Mouse (Mus musculus) MEL (cell line): ENCODE data around the gene Mtg2. TPM values are rescaled to one million over a fixed set of nuclear protein-coding genes. Genes with fewer than 3 reads are reported as not detected.
A peak's percentile ranks its signal among the peaks of the same experiment; 100 is the strongest.

Experiments used
- DNase-seq: peaks from one replicate; pipeline ENCODE4 v3.0.0; 2011; ENCODE audit warnings: low read depth, low spot score
- H3K27ac ChIP-seq: 2 replicates; pipeline ENCODE4 v1.5.1; 2012; ENCODE audit warnings: low read depth, mild to moderate bottlenecking, control low read depth, low read length, moderate library complexity; ENCODE audit not compliant: control insufficient read depth
- H3K27me3 ChIP-seq, 2 experiments: fragments of 150-350 bp in 1 of 2; sonication (generic) in 1 of 2; 2 replicates each; pipeline ENCODE4 v1.6.1; 2012; ENCODE audit warnings: low read length in 2 of 2, mild to moderate bottlenecking in 2 of 2, improper control_type of control experiment in 1 of 2, moderate library complexity in 1 of 2; ENCODE audit not compliant: insufficient read depth in 2 of 2, control insufficient read depth in 1 of 2
- H3K36me3 ChIP-seq, 2 experiments: 2 replicates each; pipeline ENCODE4 v1.6.1; 2012 to 2014; ENCODE audit warnings: low read length in 2 of 2, improper control_type of control experiment in 1 of 2, inconsistent platforms in 1 of 2, mild to moderate bottlenecking in 1 of 2; ENCODE audit not compliant: insufficient read depth in 2 of 2, control insufficient read depth in 1 of 2
- H3K4me1 ChIP-seq, 2 experiments: fragments of 150-350 bp in 1 of 2; sonication (generic) in 1 of 2; 2 replicates each; pipeline ENCODE4 v1.6.1; 2012; ENCODE audit warnings: low read length in 2 of 2, improper control_type of control experiment in 1 of 2, mild to moderate bottlenecking in 1 of 2; ENCODE audit not compliant: insufficient read depth in 2 of 2, control insufficient read depth in 1 of 2
- H3K4me3 ChIP-seq, 2 experiments: fragments of 150-350 bp in 1 of 2; sonication (generic) in 1 of 2; 2 replicates each; pipeline ENCODE4 v1.5.1; 2012; ENCODE audit warnings: low read depth in 2 of 2, low read length in 2 of 2, mild to moderate bottlenecking in 2 of 2, moderate library complexity in 2 of 2, control low read depth in 1 of 2, improper control_type of control experiment in 1 of 2; ENCODE audit not compliant: control insufficient read depth in 1 of 2, insufficient read depth in 1 of 2
- H3K79me2 ChIP-seq: 2 replicates; pipeline ENCODE4 v1.6.1; 2012; ENCODE audit warnings: mild to moderate bottlenecking, low read length, moderate library complexity; ENCODE audit not compliant: control insufficient read depth, poor library complexity, insufficient read depth
- H3K9ac ChIP-seq: 2 replicates; pipeline ENCODE4 v1.6.1; 2012; ENCODE audit warnings: low read depth, mild to moderate bottlenecking, control low read depth, low read length, moderate library complexity; ENCODE audit not compliant: control insufficient read depth, poor library complexity, severe bottlenecking
- H3K9me3 ChIP-seq: fragments of 150-350 bp; sonication (generic); replicated peaks from 2 replicates; pipeline ENCODE4 v1.6.1; 2012; ENCODE audit warnings: mild to moderate bottlenecking, low read length, improper control_type of control experiment, moderate library complexity; ENCODE audit not compliant: insufficient read depth
- BHLHE40 ChIP-seq: IDR thresholded peaks from 2 replicates; pipeline ENCODE4 v1.6.1; 2012; ENCODE audit warnings: low read depth, mild to moderate bottlenecking, inconsistent platforms, low read length, improper control_type of control experiment, borderline replicate concordance
- CTCF ChIP-seq, 3 experiments: IDR thresholded peaks in 2 of 3; conservative IDR thresholded peaks in 1 of 3; 2 replicates each; pipeline ENCODE4 v1.5.1; 2011 to 2012; ENCODE audit warnings: low read length in 3 of 3, low read depth in 2 of 3, mild to moderate bottlenecking in 2 of 3, improper control_type of control experiment in 1 of 3, inconsistent platforms in 1 of 3, mixed read lengths in 1 of 3, moderate library complexity in 1 of 3; ENCODE audit not compliant: control insufficient read depth in 1 of 3, insufficient read depth in 1 of 3, poor library complexity in 1 of 3, severe bottlenecking in 1 of 3
- EP300 ChIP-seq, 2 experiments: IDR thresholded peaks; 2 replicates each; pipeline ENCODE4 v1.6.1; 2011; ENCODE audit warnings: improper control_type of control experiment in 2 of 2, low read length in 2 of 2, low read depth in 1 of 2, mild to moderate bottlenecking in 1 of 2
- GATA1 ChIP-seq: IDR thresholded peaks from 2 replicates; pipeline ENCODE4 v1.6.1; 2011; ENCODE audit warnings: low read depth, low read length, improper control_type of control experiment
- JUND ChIP-seq: IDR thresholded peaks from 2 replicates; pipeline ENCODE4 v1.6.1; 2011; ENCODE audit warnings: low read depth, mild to moderate bottlenecking, improper control_type of control experiment, low read length
- NELFE ChIP-seq: IDR thresholded peaks from 2 replicates; pipeline ENCODE4 v1.6.1; 2011; ENCODE audit warnings: low read depth, low read length, improper control_type of control experiment
- RAD21 ChIP-seq: IDR thresholded peaks from 2 replicates; pipeline ENCODE4 v1.6.1; 2011; ENCODE audit warnings: mild to moderate bottlenecking, low read depth, low read length, improper control_type of control experiment
- RCOR1 ChIP-seq: IDR thresholded peaks from 2 replicates; pipeline ENCODE4 v1.6.1; 2012; ENCODE audit warnings: low read depth, mild to moderate bottlenecking, inconsistent platforms, low read length, improper control_type of control experiment
- SMC3 ChIP-seq: IDR thresholded peaks from 2 replicates; pipeline ENCODE4 v1.6.1; 2011; ENCODE audit warnings: low read depth, low read length, improper control_type of control experiment
- TBP ChIP-seq: IDR thresholded peaks from 2 replicates; pipeline ENCODE4 v1.8.0; 2011; ENCODE audit warnings: low read depth, low read length, improper control_type of control experiment
- UBTF ChIP-seq: IDR thresholded peaks from 2 replicates; pipeline ENCODE4 v1.6.1; 2012; ENCODE audit warnings: low read depth, mild to moderate bottlenecking, inconsistent platforms, low read length, improper control_type of control experiment, moderate library complexity, borderline replicate concordance; ENCODE audit not compliant: insufficient read depth
- ZNF384 ChIP-seq: IDR thresholded peaks from 2 replicates; pipeline ENCODE4 v1.6.1; 2012; ENCODE audit warnings: low read depth, mild to moderate bottlenecking, inconsistent platforms, low read length, improper control_type of control experiment
- polyA plus RNA-seq, 2 experiments: library from polyadenylated mRNA; stranded (reverse) in 1 of 2; unstranded in 1 of 2; fragments of >175 nt in 1 of 2; fragments of >200 nt in 1 of 2; gene quantifications; 2 replicates each; pipeline versions ENCODE4 v1.2.1 to v1.2.4; 2012; ENCODE audit warnings: low replicate concordance in 2 of 2, low read depth in 1 of 2; ENCODE audit not compliant: insufficient read length in 2 of 2, insufficient read depth in 1 of 2, missing spikeins in 1 of 2
- total RNA-seq: library from RNA; depleted of rRNA; stranded (reverse); fragments of 300-350 nt; gene quantifications from 2 replicates; pipeline ENCODE4 v1.2.3, GENCODE M21; 2012

The Mtg2 gene
- total and polyA plus RNA-seq, 3 experiments: 30.9 to 35.2 TPM; not detected in 1

DNA sequence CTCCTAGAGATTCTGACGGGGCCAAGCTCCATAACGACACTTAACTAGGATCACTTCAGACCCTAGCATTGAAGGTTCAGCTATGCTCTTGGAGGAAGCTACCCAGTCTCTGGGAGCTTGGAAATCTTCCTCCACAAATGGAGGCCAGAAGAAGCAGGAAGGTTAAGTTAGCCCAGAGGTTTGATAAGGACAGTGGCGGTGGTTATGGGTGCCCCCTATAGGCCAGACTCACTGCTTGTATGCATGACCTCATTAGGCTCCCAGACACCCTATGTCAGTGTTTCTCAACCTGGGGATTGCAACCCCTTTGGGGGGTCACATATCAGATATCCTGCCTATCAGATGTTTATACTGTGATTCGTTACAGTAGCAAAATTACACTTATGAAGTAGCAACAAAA is 36.7 kb downstream of the Mtg2 start:
- H3K27me3 ChIP-seq: 0 out of 4 replicates have a peak, but pooled peaks cover 0 to 3% of the 10 kb centered on the region in 2 experiments
- no peak overlapping the region for H3K27ac ChIP-seq
- DNase-seq: peak; percentile 57
- no peaks in the 10 kb centered on the region for H3K4me1 ChIP-seq
- no peaks in the 10 kb centered on the region for H3K36me3 ChIP-seq
- no peak overlapping the region for H3K9ac ChIP-seq
- no peak overlapping the region for H3K4me3 ChIP-seq
- peak; percentile 44; the same call in 1 of the 2 replicates for TF ChIP-seq GATA1
- TF ChIP-seq EP300 (IDR thresholded peaks at IDR 0.05; ENCODE audit: low read depth in 1 of 2, low read length in 2 of 2): no peak
- peak; percentile 31; the same call in 1 of the 2 replicates for TF ChIP-seq SMC3
- peak; percentile 48 for TF ChIP-seq RAD21
- no peak for TF ChIP-seq UBTF
- peak; percentile 40 to 71 (median 60) for TF ChIP-seq CTCF (IDR thresholded peaks at IDR 0.05 in 2 of 3, conservative IDR thresholded peaks at IDR 0.05 in 1 of 3; ENCODE audit: control insufficient read depth in 1 of 3, insufficient read depth in 1 of 3, low read depth in 2 of 3, low read length in 3 of 3, poor library complexity in 1 of 3, severe bottlenecking in 1 of 3)
- TF ChIP-seq, all 39 proteins: peak for 4
- Histone ChIP-seq H3K79me2 (no peaks in the 10 kb centered on the region), H3K9me3 (no peaks in the 10 kb centered on the region)

DNA sequence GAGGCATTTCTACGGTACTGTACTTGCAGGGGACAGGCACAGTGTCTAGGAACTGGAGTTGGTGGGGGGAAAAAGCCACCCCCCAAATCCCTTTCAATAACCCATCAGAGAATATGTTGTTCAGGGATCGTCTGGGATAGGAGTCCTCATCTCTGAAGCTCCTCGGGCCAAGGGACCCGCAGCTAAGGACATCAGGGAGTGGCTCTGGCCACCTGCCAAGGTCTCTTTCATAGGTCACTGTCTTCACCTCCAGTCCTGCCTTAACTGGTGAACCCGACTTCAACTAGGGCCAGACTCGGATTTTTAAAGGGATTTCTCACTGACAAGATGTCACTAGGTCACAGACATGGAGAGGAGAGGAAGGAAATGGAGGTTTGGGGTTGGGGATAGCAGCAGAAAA is 37.9 kb downstream of the Mtg2 start:
- no peak for DNase-seq
- Histone ChIP-seq H3K9me3 (no peaks in the 10 kb centered on the region), H3K9ac (no peak overlapping the region), H3K27me3 (0 out of 4 replicates have a peak, but pooled peaks cover 0 to 3% of the 10 kb centered on the region in 2 experiments), H3K36me3 (no peaks in the 10 kb centered on the region)
- TF ChIP-seq NELFE: no peak
- no peak for TF ChIP-seq RCOR1
- no peak for TF ChIP-seq ZNF384
- no peak for TF ChIP-seq BHLHE40
- TF ChIP-seq TBP: no peak
- TF ChIP-seq, all 39 proteins: peak for 0
- Histone ChIP-seq H3K27ac (no peak overlapping the region), H3K4me3 (no peak overlapping the region), H3K79me2 (no peaks in the 10 kb centered on the region), H3K4me1 (no peaks in the 10 kb centered on the region)

DNA sequence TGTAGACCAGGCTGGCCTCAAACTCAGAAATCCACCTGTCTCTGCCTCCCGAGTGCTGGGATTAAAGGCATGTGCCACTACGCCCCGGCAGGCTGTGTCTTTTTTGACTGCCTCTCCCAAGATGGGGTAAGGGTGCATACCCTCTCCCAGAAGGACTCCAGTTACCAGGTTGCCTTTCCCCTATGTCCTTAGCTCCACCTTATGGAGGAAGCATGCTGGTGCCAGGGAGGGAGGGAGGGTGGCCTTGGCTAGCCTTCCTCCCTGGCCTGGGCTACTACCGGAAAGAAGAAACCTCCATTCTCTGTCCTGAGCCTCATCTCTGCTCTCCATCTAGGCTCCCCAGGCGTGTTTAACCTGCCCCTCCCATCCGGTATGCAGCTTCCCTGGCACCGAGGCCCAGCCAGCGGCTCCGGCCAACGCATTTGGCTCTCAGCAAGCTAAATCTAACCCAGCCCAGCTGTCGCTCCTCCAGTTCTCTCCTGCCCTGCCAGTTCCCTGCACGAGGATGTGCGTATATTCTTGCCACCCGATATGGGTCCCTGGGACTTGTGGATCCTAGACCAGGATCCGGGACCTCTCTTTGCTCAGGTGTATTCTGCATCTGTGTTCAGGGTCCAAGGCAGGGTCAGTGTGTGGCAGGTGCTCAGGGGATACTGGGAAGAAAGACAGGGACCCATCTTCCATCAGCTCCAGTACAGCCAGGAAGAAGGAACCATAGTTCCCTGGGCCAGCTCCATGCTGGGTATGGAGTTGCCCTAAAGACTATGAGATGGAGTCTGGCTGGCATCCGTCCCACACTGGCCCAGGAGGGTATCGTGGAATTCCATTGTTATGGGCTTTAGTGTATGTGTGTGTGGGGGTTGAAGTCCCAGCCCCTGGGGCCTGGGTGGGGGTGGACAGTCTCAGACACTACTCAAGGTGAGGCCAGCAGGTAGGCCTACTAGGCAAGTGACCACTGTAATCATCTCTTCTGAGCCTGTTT is 43.8 kb downstream of the Mtg2 start:
- H3K9me3 ChIP-seq: no peaks in the 10 kb centered on the region

More for the DNA sequence above, 43.8 kb downstream of the Mtg2 start:
- no peak overlapping the region for H3K4me3 ChIP-seq
- 0 out of 4 replicates have a peak, but pooled peaks cover 0 to 3% of the 10 kb centered on the region in 2 experiments for H3K27me3 ChIP-seq
- H3K36me3 ChIP-seq: peaks cover 0 to 30% of the 10 kb centered on the region in 2 experiments; a peak in 2 of 4 replicates
- no peak overlapping the region for H3K9ac ChIP-seq
- TF ChIP-seq JUND (no peak), RAD21 (peak; percentile 14), CTCF (IDR thresholded peaks at IDR 0.05 in 2 of 3, conservative IDR thresholded peaks at IDR 0.05 in 1 of 3; ENCODE audit: control insufficient read depth in 1 of 3, insufficient read depth in 1 of 3, low read depth in 2 of 3, low read length in 3 of 3, poor library complexity in 1 of 3, severe bottlenecking in 1 of 3) (peak in 2 of 3 experiments; percentile 12 to 19; a peak in 2 of 6 replicates)
- H3K79me2 ChIP-seq: no peaks in the 10 kb centered on the region
- no peak overlapping the region for H3K27ac ChIP-seq
- DNase-seq: no peak
- peaks cover 22 to 41% of the 10 kb centered on the region in 2 experiments for H3K4me1 ChIP-seq
